Mouse (Mus musculus) erythroblast, embryonic 14.5 days (primary cell): ENCODE results near the gene Ttc24. TPM values are rescaled to one million over a fixed set of nuclear protein-coding genes. Genes with fewer than 3 reads are reported as not detected.

Experiments
- H3K27me3 ChIP-seq: 2 replicates; pipeline ENCODE4 v1.6.1; 2012; ENCODE audit warnings: inconsistent platforms; ENCODE audit not compliant: control insufficient read depth
- H3K36me3 ChIP-seq: 2 replicates; pipeline ENCODE4 v1.6.1; 2012; ENCODE audit warnings: mild to moderate bottlenecking, inconsistent platforms; ENCODE audit not compliant: control insufficient read depth
- H3K4me1 ChIP-seq: 2 replicates; pipeline ENCODE4 v1.6.1; 2012; ENCODE audit warnings: inconsistent platforms; ENCODE audit not compliant: control insufficient read depth
- H3K4me3 ChIP-seq: replicated peaks from 2 replicates; pipeline ENCODE3; 2012; ENCODE audit warnings: moderate library complexity, mild to moderate bottlenecking, inconsistent platforms
- H3K9me3 ChIP-seq: 2 replicates; pipeline ENCODE4 v1.6.1; 2012; ENCODE audit warnings: low read length, inconsistent platforms, mixed read lengths; ENCODE audit not compliant: control insufficient read depth
- GATA1 ChIP-seq: IDR thresholded peaks from 2 replicates; pipeline ENCODE4 v1.6.1; 2012; ENCODE audit warnings: low read length, inconsistent platforms, mixed read lengths
- TAL1 ChIP-seq: IDR thresholded peaks from 3 replicates; pipeline ENCODE4 v1.6.1; 2012; ENCODE audit warnings: low read length, inconsistent platforms, mixed read lengths
- polyA plus RNA-seq: library from polyadenylated mRNA; stranded (reverse); fragments of >175 nt; gene quantifications from 2 replicates; pipeline ENCODE4 v1.2.3, GENCODE M21; 2012

Ttc24 gene
- polyA plus RNA-seq = not detected in 2 replicates

- Histone ChIP-seq H3K36me3 (no peaks in the 10 kb centered on the region; the same call in 1 of the 2 replicates), H3K4me3 (no peak within 1 kb of the TSS), H3K4me1 (peaks cover 20% of the 10 kb centered on the region), H3K27me3 (peaks cover 17% of the 10 kb centered on the region), H3K9me3 (no peaks in the 10 kb centered on the region)
- TF ChIP-seq GATA1 (no peak), TAL1 (no peak)
Measured at GRCm38 (mm10) chr3:88078204-88078603, at the start of gene Ttc24. Gene Ttc24, minus strand, starts transcription at chr3:88078304.

GRCm38 (mm10) chr3:88127636-88128035 is 49.5 kb upstream of the Ttc24 start:
- H3K27me3 ChIP-seq = no peaks in the 10 kb centered on the region
- no peaks in the 10 kb centered on the region for H3K36me3 ChIP-seq
- H3K4me1 ChIP-seq = no peaks in the 10 kb centered on the region
- H3K9me3 ChIP-seq = no peaks in the 10 kb centered on the region
- no peak for TF ChIP-seq GATA1
- no peak for TF ChIP-seq TAL1
- H3K4me3 ChIP-seq = no peak overlapping the region

GRCm38 (mm10) chr3:88126181-88126580 is 48.1 kb upstream of the Ttc24 start:
- Histone ChIP-seq H3K27me3 (no peaks in the 10 kb centered on the region), H3K9me3 (no peaks in the 10 kb centered on the region), H3K4me1 (no peaks in the 10 kb centered on the region)

GRCm38 (mm10) chr3:88125195-88125594 is 47.1 kb upstream of the Ttc24 start:
- peaks cover 15% of the 10 kb centered on the region for H3K36me3 ChIP-seq

More at GRCm38 (mm10) chr3:88126181-88126580, 48.1 kb upstream of the Ttc24 start:
- TF ChIP-seq TAL1 (no peak), GATA1 (no peak)
- Histone ChIP-seq H3K36me3 (peaks cover 5% of the 10 kb centered on the region), H3K4me3 (no peak overlapping the region)

GRCm38 (mm10) chr3:88121164-88122131 is 43.3 kb upstream of the Ttc24 start:
- Histone ChIP-seq H3K4me3 (no peak overlapping the region), H3K36me3 (peaks cover 51% of the 10 kb centered on the region), H3K27me3 (no peaks in the 10 kb centered on the region), H3K4me1 (no peaks in the 10 kb centered on the region), H3K9me3 (no peaks in the 10 kb centered on the region)
- TF ChIP-seq GATA1 = no peak
- no peak for TF ChIP-seq TAL1

More at GRCm38 (mm10) chr3:88125195-88125594, 47.1 kb upstream of the Ttc24 start:
- H3K27me3 ChIP-seq = no peaks in the 10 kb centered on the region
- H3K4me1 ChIP-seq = no peaks in the 10 kb centered on the region
- H3K9me3 ChIP-seq = no peaks in the 10 kb centered on the region
- H3K4me3 ChIP-seq = no peak overlapping the region
- no peak for TF ChIP-seq TAL1
- no peak for TF ChIP-seq GATA1

GRCm38 (mm10) chr3:88120117-88120651 is 42.1 kb upstream of the Ttc24 start:
- H3K9me3 ChIP-seq = no peaks in the 10 kb centered on the region
- no peaks in the 10 kb centered on the region for H3K27me3 ChIP-seq
- TF ChIP-seq GATA1 = no peak
- no peak for TF ChIP-seq TAL1
- no peaks in the 10 kb centered on the region for H3K4me1 ChIP-seq
- no peak overlapping the region for H3K4me3 ChIP-seq
- peaks cover 62% of the 10 kb centered on the region for H3K36me3 ChIP-seq

- no peak overlapping the region for H3K4me3 ChIP-seq
- no peaks in the 10 kb centered on the region for H3K27me3 ChIP-seq
- no peaks in the 10 kb centered on the region for H3K4me1 ChIP-seq
- H3K9me3 ChIP-seq = no peaks in the 10 kb centered on the region
- TF ChIP-seq TAL1 = no peak
- TF ChIP-seq GATA1 = no peak
- H3K36me3 ChIP-seq = peaks cover 94% of the 10 kb centered on the region
Measured at GRCm38 (mm10) chr3:88114396-88114795, 36.3 kb upstream of the Ttc24 start.

GRCm38 (mm10) chr3:88109126-88109525 is 31.0 kb upstream of the Ttc24 start:
- Histone ChIP-seq H3K9me3 (no peaks in the 10 kb centered on the region), H3K27me3 (no peaks in the 10 kb centered on the region), H3K4me1 (no peaks in the 10 kb centered on the region), H3K4me3 (no peak overlapping the region), H3K36me3 (peaks cover 93% of the 10 kb centered on the region)
- no peak for TF ChIP-seq TAL1

GRCm38 (mm10) chr3:88106126-88106525 is 28.0 kb upstream of the Ttc24 start:
- Histone ChIP-seq H3K36me3 (peaks cover 95% of the 10 kb centered on the region), H3K4me3 (no peak overlapping the region), H3K4me1 (no peaks in the 10 kb centered on the region), H3K27me3 (no peaks in the 10 kb centered on the region), H3K9me3 (no peaks in the 10 kb centered on the region)
- TF ChIP-seq GATA1 (no peak), TAL1 (no peak)

GRCm38 (mm10) chr3:88102611-88103010 is 24.5 kb upstream of the Ttc24 start:
- TF ChIP-seq TAL1 = no peak
- peaks cover 92% of the 10 kb centered on the region for H3K36me3 ChIP-seq
- no peak overlapping the region for H3K4me3 ChIP-seq

More at GRCm38 (mm10) chr3:88102611-88103010, 24.5 kb upstream of the Ttc24 start:
- no peaks in the 10 kb centered on the region for H3K4me1 ChIP-seq
- H3K27me3 ChIP-seq = no peaks in the 10 kb centered on the region
- H3K9me3 ChIP-seq = no peaks in the 10 kb centered on the region
